Mouse (Mus musculus) ovary, postnatal 14 days (tissue): ENCODE data around the gene Exoc2.

Source experiments
- DNase-seq: peaks from one replicate; pipeline ENCODE4 v3.0.0; 2022; ENCODE audit warnings: low spot score

Exoc2 gene

GRCm38 (mm10) chr13:30817436-30817835 is 156.5 kb downstream of the Exoc2 start:
- DNase-seq: no peak

- DNase-seq: no peak
Observed at GRCm38 (mm10) chr13:30814256-30814655, 159.6 kb downstream of the Exoc2 start.

GRCm38 (mm10) chr13:30813464-30813863 is 160.4 kb downstream of the Exoc2 start:
- no peak for DNase-seq

- no peak for DNase-seq
Observed at GRCm38 (mm10) chr13:30809240-30809639, 164.7 kb downstream of the Exoc2 start.

- DNase-seq: no peak
Observed at GRCm38 (mm10) chr13:30802336-30802955, 171.4 kb downstream of the Exoc2 start.

GRCm38 (mm10) chr13:30801886-30802285 is 172.0 kb downstream of the Exoc2 start:
- no peak for DNase-seq

GRCm38 (mm10) chr13:30795960-30796359 is 177.9 kb downstream of the Exoc2 start:
- no peak for DNase-seq

GRCm38 (mm10) chr13:30793616-30794015 is 180.3 kb downstream of the Exoc2 start:
- DNase-seq: no peak

GRCm38 (mm10) chr13:30793196-30793595 is 180.7 kb downstream of the Exoc2 start:
- DNase-seq: no peak

- no peak for DNase-seq
Observed at GRCm38 (mm10) chr13:30792741-30793140, 181.2 kb downstream of the Exoc2 start.

GRCm38 (mm10) chr13:30792308-30792707 is 181.6 kb downstream of the Exoc2 start:
- DNase-seq: no peak

GRCm38 (mm10) chr13:30790016-30790415 is 183.9 kb downstream of the Exoc2 start:
- DNase-seq: no peak

- DNase-seq: no peak
Observed at GRCm38 (mm10) chr13:30788421-30788820, 185.5 kb downstream of the Exoc2 start.

- no peak for DNase-seq
Observed at GRCm38 (mm10) chr13:30787960-30788359, 185.9 kb downstream of the Exoc2 start.

- DNase-seq: no peak
Observed at GRCm38 (mm10) chr13:30787556-30787955, 186.3 kb downstream of the Exoc2 start.

- DNase-seq: no peak
Observed at GRCm38 (mm10) chr13:30787036-30787320, 186.9 kb downstream of the Exoc2 start.

- DNase-seq: no peak
Observed at GRCm38 (mm10) chr13:30786235-30787035, 187.5 kb downstream of the Exoc2 start.

- no peak for DNase-seq
Observed at GRCm38 (mm10) chr13:30785423-30786040, 188.4 kb downstream of the Exoc2 start.

- DNase-seq: no peak
Observed at GRCm38 (mm10) chr13:30782419-30782818, 191.5 kb downstream of the Exoc2 start.

- DNase-seq: no peak
Observed at GRCm38 (mm10) chr13:30781905-30782304, 192.0 kb downstream of the Exoc2 start.

- no peak for DNase-seq
Observed at GRCm38 (mm10) chr13:30777678-30778179, 196.2 kb downstream of the Exoc2 start.

GRCm38 (mm10) chr13:30776021-30776420 is 197.9 kb downstream of the Exoc2 start:
- DNase-seq: no peak

- DNase-seq: no peak
Observed at GRCm38 (mm10) chr13:30767477-30768127, 206.3 kb downstream of the Exoc2 start.
